Mouse (Mus musculus): ENCODE results near the gene Arl11.

The Arl11 gene

DNA sequence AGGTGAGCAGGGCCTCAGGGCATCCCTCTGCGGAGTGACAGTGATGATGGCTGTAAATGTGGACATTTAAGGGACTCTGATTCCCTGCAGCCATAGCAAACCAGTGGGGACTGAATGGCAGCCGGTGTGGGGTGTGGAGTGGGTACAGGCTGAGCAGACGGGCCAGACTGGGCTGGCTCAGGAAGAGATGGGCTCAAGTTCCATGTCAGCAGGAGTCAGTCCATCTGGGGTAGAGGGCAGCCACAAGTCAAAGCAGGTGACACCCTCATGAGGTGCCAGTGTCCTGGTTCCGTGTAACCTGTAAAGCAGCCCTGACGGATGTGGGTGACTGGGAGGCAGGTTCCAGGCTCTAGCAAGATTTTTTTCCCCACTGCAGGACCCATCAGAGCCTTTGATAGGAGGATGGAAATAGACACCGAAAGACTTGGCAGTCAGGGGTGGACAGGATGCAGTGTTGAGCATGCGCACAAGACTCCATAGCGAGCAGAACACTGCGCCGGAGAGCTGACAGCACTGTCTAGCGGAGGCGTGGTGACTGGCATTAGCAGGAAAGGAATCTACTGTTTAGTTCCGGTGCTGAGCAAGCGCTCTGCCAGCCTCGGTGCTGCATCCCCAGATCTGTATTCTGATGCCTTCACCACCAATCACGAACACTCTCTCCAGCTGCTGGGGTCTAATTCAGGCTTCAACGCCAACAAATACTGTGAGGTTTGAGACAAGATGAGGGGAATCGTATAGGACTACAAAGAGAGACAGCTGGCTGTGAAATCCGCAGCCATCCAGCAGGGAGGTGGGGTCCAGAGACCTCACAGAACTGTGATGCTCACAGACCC lies 18.3 kb downstream of the Arl11 start:
- DNase-seq (ENCODE audit: low read depth, low spot score): peak; percentile 92

DNA sequence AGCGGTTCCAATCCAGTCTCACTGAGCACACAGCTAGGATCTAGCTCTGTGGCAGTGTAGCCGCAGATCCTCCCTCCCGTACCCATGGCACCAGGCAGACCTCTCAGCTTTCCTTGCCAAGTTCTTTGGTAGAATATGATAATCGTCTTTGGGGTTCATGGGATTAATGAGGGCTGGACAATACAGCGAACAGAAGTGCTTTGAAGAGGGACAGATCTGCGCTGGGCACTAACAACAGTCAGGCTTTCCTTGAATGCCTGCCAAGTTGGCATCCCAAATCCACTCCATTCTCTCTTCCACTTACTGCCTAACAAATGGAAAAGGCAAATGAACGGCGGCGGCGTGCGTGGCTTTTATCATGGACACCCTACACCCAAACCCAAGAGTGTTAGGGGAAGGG lies 21.0 kb downstream of the Arl11 start:
- DNase-seq (ENCODE audit: low read depth, low spot score): no peak

- peak; percentile 89 for DNase-seq (ENCODE audit: low read depth, low spot score)
Observed at GRCm38 (mm10) chr14:61330996-61331561, 21.5 kb downstream of the Arl11 start.

DNA sequence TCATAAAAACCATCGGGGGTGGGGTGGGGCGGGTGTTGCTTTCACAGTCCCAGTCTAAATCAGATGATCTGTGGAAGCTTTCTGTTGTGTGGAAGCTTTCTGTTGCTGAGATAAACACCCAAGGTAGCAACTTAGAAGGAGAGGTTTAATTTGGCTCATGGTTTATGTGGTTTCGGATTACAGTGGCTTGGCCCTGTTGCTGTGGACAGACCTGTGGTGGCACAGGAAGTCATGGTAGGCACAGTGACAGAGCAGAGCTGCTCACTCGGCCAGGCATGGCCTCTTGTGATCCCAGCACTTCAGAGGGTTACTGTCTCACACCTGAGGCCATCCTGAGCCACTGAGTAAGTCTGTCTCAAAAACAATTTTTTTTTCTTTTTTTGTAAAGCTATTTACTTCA lies 29.8 kb downstream of the Arl11 start:
- DNase-seq (ENCODE audit: low read depth, low spot score): no peak

GRCm38 (mm10) chr14:61344590-61344989 lies 35.0 kb downstream of the Arl11 start:
- DNase-seq (ENCODE audit: low read depth, low spot score): no peak

DNA sequence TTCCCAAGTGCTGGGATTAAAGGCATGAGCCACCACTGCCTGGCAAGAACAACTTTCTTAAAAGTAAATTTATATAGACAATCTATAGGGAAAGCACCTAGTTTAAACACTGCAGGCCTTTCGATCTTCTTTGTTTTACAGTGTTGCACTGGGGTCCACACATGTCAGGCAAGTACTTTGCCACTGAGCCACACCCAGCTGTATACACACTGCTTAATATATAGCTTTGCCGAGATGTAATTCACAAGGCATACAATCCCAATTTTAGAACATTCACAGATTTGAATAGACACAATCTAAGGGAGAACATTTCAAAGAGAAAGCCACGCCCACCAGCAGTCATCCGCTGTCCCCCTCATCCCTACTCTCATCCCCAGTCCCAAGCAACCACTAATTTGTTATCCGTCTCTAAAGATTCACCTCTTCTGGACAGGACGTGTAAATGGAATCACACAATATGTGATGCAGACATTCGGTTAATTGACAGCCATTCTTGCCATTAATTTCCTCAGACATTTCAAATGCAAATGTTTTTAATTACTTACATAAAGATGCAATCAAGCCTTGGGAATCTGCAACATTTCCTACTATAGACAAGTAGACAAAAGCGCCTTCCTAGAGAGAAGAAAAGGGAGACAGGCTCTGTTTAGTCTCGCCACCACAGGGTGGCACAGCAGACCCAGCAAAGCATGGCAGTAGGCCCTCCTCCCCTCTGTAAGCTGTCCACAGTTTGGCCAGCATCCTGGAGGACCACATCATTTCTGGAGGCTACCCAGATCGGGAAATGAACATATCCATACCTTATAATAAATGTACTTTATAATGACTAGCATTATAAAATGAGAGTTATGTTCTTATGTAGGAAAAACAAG lies 37.5 kb downstream of the Arl11 start:
- DNase-seq (ENCODE audit: low read depth, low spot score): no peak

DNA sequence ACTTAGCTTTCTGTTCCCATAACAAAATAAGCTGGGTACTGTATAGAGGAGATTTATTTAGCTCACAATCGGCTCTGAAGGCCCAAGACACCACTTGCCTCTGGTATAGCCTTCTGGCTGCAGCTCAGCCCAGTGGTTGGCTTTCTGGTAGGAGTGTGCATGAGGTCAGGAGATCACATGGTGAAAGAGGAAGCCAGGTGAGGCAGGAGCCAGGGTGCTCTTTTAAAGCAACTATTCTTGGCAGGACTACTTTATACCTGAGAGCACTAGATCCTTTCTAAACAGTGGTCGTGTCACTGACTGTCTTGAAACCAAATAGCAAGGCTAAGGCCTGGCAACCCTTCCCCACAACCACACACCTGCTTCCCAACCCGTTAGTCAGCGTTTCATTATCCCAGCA lies 40.3 kb downstream of the Arl11 start:
- DNase-seq (ENCODE audit: low read depth, low spot score): no peak

- DNase-seq (ENCODE audit: low read depth, low spot score): no peak
Observed at GRCm38 (mm10) chr14:61350808-61351207, 41.3 kb downstream of the Arl11 start.

- no peak for DNase-seq (ENCODE audit: low read depth, low spot score)
Observed at GRCm38 (mm10) chr14:61354251-61355235, 45.0 kb downstream of the Arl11 start.

GRCm38 (mm10) chr14:61360131-61360980 lies 50.8 kb downstream of the Arl11 start, which contains the start of gene Ebpl:
Gene Ebpl, minus strand, starts transcription at chr14:61360439.
- peak; percentile 93 for DNase-seq (ENCODE audit: low read depth, low spot score)

DNA sequence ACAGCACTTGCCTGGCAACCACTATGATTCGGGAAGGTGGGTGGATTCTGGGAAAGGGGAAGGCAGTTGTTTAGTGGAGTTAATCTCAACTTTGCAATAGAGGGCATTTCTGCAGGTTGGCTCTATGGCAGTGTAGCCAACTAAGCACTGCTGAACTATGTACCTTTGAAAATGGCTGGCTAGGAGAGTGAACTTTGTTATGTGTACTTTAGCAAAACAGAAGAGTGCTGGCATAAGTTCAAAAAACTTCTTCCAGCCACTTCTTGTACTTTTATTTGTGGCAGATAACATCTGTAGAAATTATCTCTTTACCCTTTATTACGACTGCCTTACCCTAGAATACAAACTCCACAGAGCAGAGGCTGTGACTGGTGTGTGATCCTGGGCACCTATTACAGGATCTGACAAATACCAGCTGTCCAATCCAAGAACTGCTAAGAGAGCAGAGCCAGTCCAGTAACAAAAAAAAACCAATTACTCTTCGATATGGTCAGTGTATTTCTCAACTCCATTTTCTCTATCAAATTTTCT lies 51.5 kb downstream of the Arl11 start:
- no peak for DNase-seq (ENCODE audit: low read depth, low spot score)

Measured in CD4-positive, CD25-positive, alpha-beta regulatory T cell, adult 2 months (primary cell).